Mouse (Mus musculus): ENCODE results near the gene Akap6. TPM values are rescaled to one million over a fixed set of nuclear protein-coding genes. Genes with fewer than 3 reads are reported as not detected.

Gene Akap6
- total RNA-seq, 2 experiments from 2014 or later, result 93.5 to 103 TPM

- intact Hi-C loops (cut with DNase I), result loop anchor here (10.0 kb wide), 1 partner anchor 482 kb away; no protein-coding TSS in a partner anchor
- no peak for DNase-seq (ENCODE audit: low spot score)
These were observed 178.0 kb downstream of the Akap6 start for GRCm38 (mm10) chr12:52876978-52877769.

- peak; percentile 45 for DNase-seq (ENCODE audit: low spot score)
- intact Hi-C loops (cut with DNase I), result loop anchor here (2.0 to 10.0 kb wide), 2 partner anchors 13 to 485 kb away; no protein-coding TSS in a partner anchor
These were observed 180.1 kb downstream of the Akap6 start for GRCm38 (mm10) chr12:52879324-52879723.

- intact Hi-C loops (cut with DNase I), result loop anchor here (2.0 to 10.0 kb wide), 2 partner anchors 14 to 188 kb away; no protein-coding TSS in a partner anchor
- DNase-seq (ENCODE audit: low spot score), result no peak
These were observed 193.3 kb downstream of the Akap6 start for GRCm38 (mm10) chr12:52892519-52892918.

DNA sequence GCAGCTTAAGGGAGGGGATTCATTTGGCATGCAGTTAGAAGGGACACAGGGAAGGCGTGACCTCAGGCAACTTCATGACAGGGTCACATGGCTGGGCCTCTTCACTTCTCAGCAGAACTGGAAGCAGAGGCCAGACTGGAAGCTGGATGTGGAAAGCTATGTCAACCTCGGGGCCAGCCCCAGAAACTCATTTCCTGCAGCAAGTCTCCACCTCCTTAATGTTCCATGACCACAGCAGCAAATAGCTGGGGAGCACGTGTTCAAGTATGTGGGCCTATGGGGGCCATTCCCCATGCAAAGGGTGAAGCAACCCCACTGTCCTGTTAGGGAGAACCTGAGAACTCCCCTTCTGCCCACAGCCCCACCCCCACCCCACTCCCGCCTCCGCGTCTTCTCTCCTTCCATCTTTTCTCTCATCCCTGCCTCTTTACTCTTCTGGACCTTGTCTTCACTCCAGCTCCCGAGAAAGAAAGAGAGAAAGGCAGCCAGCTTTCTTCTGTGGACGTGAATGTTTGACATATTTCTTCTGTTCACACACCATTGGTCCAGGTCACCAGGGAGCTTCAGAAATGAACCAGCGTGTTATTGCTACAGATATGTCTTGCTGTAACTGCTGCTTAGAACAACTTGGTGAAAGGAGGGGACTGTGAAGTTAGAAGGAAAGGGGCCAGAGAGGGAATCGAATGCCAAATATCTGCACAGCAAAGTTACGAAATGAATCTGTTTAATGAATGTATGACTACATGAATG, 194.6 kb downstream of the Akap6 start:
- intact Hi-C loops (cut with DNase I), result loop anchor here (2.0 to 10.0 kb wide), 4 partner anchors 15 to 391 kb away; partner anchors contain the start of gene Arhgap5
- DNase-seq (ENCODE audit: low spot score), result peak; percentile 38

GRCm38 (mm10) chr12:52895672-52896460, 196.7 kb downstream of the Akap6 start:
- DNase-seq (ENCODE audit: low spot score), result no peak
- intact Hi-C loops (cut with DNase I), result loop anchor here (2.0 to 10.0 kb wide), 5 partner anchors 61 to 884 kb away; partner anchors contain the start of gene Arhgap5

DNA sequence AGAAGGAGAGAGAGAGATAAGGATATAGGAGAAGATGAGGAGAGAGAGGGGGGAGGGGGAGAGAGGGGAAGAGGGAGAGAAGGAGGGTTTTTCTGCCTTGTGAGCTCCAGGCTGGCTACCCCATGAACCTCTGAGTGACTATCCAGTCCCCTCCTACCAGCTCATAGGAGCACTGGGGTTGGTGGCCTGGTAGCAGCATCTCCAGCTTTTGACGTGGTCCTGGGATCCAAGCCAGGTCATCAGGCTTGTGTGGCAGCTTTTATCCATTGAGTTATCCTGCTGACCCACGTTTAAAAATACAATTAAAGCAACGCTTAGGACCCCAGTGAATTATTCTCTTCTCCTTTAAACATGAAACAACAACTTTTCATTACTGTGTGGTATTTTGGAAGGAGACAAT, 197.6 kb downstream of the Akap6 start:
- no peak for DNase-seq (ENCODE audit: low spot score)
- intact Hi-C loops (cut with DNase I), result loop anchor here (5.0 to 10.0 kb wide), 3 partner anchors 192 to 884 kb away; no protein-coding TSS in a partner anchor

DNA sequence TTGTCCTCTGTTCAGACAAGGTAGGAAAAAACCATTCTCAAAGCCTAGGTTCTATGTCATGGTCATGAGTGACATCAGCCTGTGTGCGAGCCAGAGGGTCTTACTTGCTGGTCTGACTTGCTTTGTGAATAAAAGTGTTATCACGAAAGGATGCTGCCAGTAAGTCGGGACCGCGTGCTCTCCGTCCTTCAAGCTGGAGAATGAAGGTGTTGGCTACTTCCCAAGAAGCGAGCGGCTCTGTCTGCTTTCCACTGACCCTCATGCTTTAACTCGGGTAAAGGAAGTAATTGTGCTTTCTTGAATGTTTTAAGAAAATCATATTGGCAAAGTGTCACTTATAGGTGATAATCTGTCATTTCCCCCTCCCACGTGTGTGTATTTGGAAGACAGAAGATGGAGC, 198.9 kb downstream of the Akap6 start:
- intact Hi-C loops (cut with DNase I), result loop anchor here (5.0 to 10.0 kb wide), 3 partner anchors 193 to 886 kb away; no protein-coding TSS in a partner anchor
- no peak for DNase-seq (ENCODE audit: low spot score)

GRCm38 (mm10) chr12:52904046-52904445, 204.9 kb downstream of the Akap6 start:
- DNase-seq (ENCODE audit: low spot score), result no peak
- intact Hi-C loops (cut with DNase I), result no loop called here

DNA sequence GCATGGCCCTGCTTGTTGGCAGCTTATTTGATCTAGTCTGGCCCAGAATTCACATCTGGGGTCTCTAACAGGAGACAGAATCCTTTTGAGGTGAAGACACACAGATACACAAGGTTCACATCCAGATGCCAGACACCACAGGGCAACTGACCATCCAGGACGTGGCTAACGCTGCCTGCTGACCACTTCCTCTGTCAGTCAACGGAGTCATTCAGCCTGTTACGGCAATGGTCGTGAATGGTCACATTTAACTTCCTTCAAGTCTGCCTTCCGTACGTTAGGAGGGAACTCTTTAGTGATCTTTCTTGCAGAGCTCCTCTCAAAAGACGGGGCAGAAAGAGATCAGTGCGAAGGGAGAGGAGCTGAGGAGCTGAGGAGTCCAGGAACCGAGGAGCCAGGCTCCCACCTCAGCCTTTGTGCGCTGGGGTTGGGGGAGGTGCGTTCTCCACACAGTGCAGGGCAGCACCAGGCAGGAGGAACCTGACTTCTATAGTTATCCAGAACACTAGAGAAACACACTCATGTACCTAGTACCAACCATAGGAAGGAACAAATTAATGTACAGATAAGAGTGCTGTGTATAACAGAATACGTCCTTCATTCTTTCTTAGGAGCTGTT, 209.4 kb downstream of the Akap6 start:
- intact Hi-C loops (cut with DNase I), result no loop called here
- DNase-seq (ENCODE audit: low spot score), result no peak

DNA sequence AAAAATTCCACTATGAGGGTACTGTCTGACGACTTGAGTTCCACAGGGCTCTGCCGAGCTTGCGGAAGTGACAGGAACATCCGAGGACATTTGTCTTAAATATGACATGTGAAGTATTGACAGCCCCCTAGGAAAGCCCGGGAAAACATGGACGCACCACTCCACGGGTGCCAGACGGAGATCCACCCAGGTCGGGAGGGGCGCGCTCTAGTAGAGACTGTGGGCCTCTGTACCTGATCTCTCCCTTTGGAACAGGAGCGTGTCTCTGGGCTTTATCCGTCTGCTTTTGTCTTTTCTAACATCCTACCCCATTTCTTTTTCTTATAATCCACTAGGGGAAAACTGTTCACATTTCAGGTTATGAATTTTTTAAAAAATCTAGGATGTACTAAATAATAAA, 211.2 kb downstream of the Akap6 start:
- intact Hi-C loops (cut with DNase I), result loop anchor here (5.0 to 10.0 kb wide), 2 partner anchors 334 to 1152 kb away; partner anchors contain the start of gene Npas3
- DNase-seq (ENCODE audit: low spot score), result no peak

DNA sequence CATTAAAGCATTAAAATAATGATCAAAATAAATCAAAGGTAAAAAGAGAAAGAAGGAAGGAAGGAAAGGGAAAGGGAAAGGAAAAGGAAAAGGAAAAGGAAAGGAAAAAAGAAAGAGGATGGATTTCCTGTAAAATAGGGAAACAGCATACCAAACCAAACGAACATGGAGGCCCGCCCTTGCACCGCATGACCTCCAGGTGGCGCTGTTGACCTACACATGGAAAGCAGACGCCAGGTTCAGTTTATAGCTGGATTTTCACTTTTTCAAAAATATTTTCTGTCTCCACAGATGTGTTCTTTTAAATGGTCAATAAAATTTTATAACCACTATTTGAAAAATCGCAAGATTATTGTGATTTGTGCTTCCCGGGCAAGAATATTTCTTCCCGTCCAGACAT, 211.6 kb downstream of the Akap6 start:
- DNase-seq (ENCODE audit: low spot score), result no peak
- intact Hi-C loops (cut with DNase I), result loop anchor here (5.0 to 10.0 kb wide), 2 partner anchors 334 to 1151 kb away; partner anchors contain the start of gene Npas3

DNA sequence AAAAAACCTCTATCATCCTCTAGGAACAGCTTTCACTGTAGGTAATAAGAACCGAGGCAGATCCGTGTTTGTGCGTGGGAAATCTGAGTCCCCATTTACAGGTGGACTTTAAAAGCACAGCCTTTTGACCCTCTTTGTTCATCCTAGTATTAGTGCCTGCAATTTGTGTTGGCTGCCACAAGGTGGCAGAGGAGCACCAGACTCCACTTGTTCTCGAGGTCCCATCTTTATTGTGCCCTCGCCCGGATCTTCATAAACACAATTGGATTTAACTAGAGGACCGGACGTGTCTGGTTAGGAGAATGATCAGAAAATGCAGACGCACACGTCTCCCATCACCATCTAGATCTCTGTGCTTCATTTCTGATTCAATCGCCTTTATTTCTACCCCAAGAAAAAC, 219.8 kb downstream of the Akap6 start:
- no peak for DNase-seq (ENCODE audit: low spot score)
- intact Hi-C loops (cut with DNase I), result loop anchor here (5.0 to 10.0 kb wide), 2 partner anchors 326 to 1638 kb away; partner anchors contain the start of gene Npas3

GRCm38 (mm10) chr12:52922510-52922909, 223.3 kb downstream of the Akap6 start:
- no peak for DNase-seq (ENCODE audit: low spot score)
- intact Hi-C loops (cut with DNase I), result no loop called here

DNA sequence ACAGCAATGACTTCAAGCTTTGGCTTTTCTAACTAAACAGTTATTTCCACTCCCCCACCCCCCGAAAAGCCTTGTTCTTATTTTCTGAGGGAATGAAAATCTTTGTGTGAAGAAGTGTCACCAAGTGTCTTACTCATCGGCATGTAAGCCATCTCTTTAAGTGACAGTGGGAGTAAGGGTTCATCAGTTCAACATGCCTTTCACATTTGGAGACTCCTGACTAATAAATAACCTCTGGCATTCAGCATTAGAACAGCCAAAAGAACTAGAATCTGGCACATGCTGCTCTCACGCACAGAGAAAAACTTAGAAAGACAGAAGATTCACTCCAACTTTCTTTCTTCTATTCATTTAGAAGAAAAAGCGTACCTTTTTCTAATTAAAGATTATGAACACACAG, 226.3 kb downstream of the Akap6 start:
- DNase-seq (ENCODE audit: low spot score), result no peak
- intact Hi-C loops (cut with DNase I), result no loop called here

DNA sequence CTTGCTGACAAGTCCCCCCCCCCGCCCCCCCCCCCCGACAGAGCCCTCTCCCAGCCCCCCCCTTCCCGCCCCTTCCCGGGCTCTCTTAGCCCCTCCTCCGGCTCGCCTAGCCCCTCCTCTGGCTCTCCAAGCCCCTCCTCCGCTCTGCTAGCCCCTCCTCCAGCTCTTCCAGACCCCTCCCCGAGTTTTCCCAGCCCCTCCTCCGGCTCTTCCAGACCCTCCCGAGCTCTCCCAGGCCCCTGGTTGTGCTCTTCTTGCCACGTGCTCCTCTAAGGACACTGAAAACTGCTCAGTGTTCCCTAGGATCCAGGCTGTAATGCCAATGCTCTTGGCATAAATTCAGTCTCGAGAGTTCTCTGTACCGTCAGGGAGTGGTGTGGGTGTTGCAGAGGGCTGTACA, 234.6 kb downstream of the Akap6 start:
- no peak for DNase-seq (ENCODE audit: low spot score)
- intact Hi-C loops (cut with DNase I), result no loop called here

GRCm38 (mm10) chr12:52934989-52935388, 235.8 kb downstream of the Akap6 start:
- intact Hi-C loops (cut with DNase I), result no loop called here
- DNase-seq (ENCODE audit: low spot score), result no peak

DNA sequence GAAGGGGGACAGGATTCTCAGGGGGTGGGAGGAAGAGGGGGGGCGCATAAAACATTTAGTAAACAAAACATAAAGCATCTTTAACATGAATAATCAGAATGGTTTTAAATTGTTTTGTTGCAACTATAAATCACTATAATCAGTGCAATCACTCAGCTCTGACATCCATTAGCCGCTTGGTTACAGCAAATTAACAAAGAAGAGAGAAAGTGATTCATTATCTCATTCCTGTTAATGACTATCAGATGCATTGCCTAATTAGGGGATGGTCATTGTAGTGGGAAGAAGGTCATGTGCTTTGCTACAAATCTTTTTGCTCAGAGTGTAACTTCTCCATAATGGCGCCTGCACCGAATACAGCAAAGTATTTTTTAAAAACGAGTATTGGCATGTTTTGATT, 239.6 kb downstream of the Akap6 start:
- DNase-seq (ENCODE audit: low spot score), result no peak
- intact Hi-C loops (cut with DNase I), result no loop called here

GRCm38 (mm10) chr12:52939324-52939946, 240.3 kb downstream of the Akap6 start:
- intact Hi-C loops (cut with DNase I), result no loop called here
- no peak for DNase-seq (ENCODE audit: low spot score)

GRCm38 (mm10) chr12:52941941-52942340, 242.8 kb downstream of the Akap6 start:
- intact Hi-C loops (cut with DNase I), result no loop called here
- DNase-seq (ENCODE audit: low spot score), result no peak
